Mouse (Mus musculus) MEL (cell line): ENCODE data around the gene Gm21985.

Experiments
- BHLHE40 ChIP-seq: IDR thresholded peaks from 2 replicates; pipeline ENCODE4 v1.6.1; 2012; ENCODE audit warnings: low read depth, mild to moderate bottlenecking, inconsistent platforms, low read length, improper control_type of control experiment, borderline replicate concordance
- CHD2 ChIP-seq: IDR thresholded peaks from 2 replicates; pipeline ENCODE4 v1.6.1; 2011; ENCODE audit warnings: low read length, improper control_type of control experiment
- CTCF ChIP-seq, 3 experiments: IDR thresholded peaks in 2 of 3; conservative IDR thresholded peaks in 1 of 3; 2 replicates each; pipeline ENCODE4 v1.5.1; 2011 to 2012; ENCODE audit warnings: low read length in 3 of 3, low read depth in 2 of 3, mild to moderate bottlenecking in 2 of 3, improper control_type of control experiment in 1 of 3, inconsistent platforms in 1 of 3, mixed read lengths in 1 of 3, moderate library complexity in 1 of 3; ENCODE audit not compliant: control insufficient read depth in 1 of 3, insufficient read depth in 1 of 3, poor library complexity in 1 of 3, severe bottlenecking in 1 of 3
- EP300 ChIP-seq, 2 experiments: IDR thresholded peaks; 2 replicates each; pipeline ENCODE4 v1.6.1; 2011; ENCODE audit warnings: improper control_type of control experiment in 2 of 2, low read length in 2 of 2, low read depth in 1 of 2, mild to moderate bottlenecking in 1 of 2
- ETS1 ChIP-seq: IDR thresholded peaks from 2 replicates; pipeline ENCODE4 v1.6.1; 2012; ENCODE audit warnings: low read depth, mild to moderate bottlenecking, inconsistent platforms, low read length, improper control_type of control experiment, moderate library complexity
- HCFC1 ChIP-seq: IDR thresholded peaks from 2 replicates; pipeline ENCODE4 v1.6.1; 2012; ENCODE audit warnings: low read depth, mild to moderate bottlenecking, inconsistent platforms, low read length, improper control_type of control experiment, moderate library complexity
- MAX ChIP-seq: IDR thresholded peaks from 2 replicates; pipeline ENCODE4 v1.6.1; 2011; ENCODE audit warnings: low read length, improper control_type of control experiment
- MAZ ChIP-seq: IDR thresholded peaks from 2 replicates; pipeline ENCODE4 v1.6.1; 2012; ENCODE audit warnings: low read depth, mild to moderate bottlenecking, inconsistent platforms, low read length, improper control_type of control experiment
- NELFE ChIP-seq: IDR thresholded peaks from 2 replicates; pipeline ENCODE4 v1.6.1; 2011; ENCODE audit warnings: low read depth, low read length, improper control_type of control experiment
- POLR2A ChIP-seq, 2 experiments: IDR thresholded peaks; 2 replicates each; pipeline ENCODE4 v1.6.1; 2011 to 2012; ENCODE audit warnings: low read length in 2 of 2, mild to moderate bottlenecking in 2 of 2, control low read depth in 1 of 2, improper control_type of control experiment in 1 of 2, low read depth in 1 of 2, moderate library complexity in 1 of 2; ENCODE audit not compliant: control insufficient read depth in 1 of 2, insufficient read depth in 1 of 2, poor library complexity in 1 of 2
- UBTF ChIP-seq: IDR thresholded peaks from 2 replicates; pipeline ENCODE4 v1.6.1; 2012; ENCODE audit warnings: low read depth, mild to moderate bottlenecking, inconsistent platforms, low read length, improper control_type of control experiment, moderate library complexity, borderline replicate concordance; ENCODE audit not compliant: insufficient read depth
- USF2 ChIP-seq, 2 experiments: IDR thresholded peaks; 2 replicates each; pipeline ENCODE4 v1.6.1; 2011 to 2012; ENCODE audit warnings: improper control_type of control experiment in 2 of 2, low read length in 2 of 2, borderline replicate concordance in 1 of 2, inconsistent platforms in 1 of 2, low read depth in 1 of 2, mild to moderate bottlenecking in 1 of 2; ENCODE audit not compliant: insufficient read depth in 1 of 2

DNA sequence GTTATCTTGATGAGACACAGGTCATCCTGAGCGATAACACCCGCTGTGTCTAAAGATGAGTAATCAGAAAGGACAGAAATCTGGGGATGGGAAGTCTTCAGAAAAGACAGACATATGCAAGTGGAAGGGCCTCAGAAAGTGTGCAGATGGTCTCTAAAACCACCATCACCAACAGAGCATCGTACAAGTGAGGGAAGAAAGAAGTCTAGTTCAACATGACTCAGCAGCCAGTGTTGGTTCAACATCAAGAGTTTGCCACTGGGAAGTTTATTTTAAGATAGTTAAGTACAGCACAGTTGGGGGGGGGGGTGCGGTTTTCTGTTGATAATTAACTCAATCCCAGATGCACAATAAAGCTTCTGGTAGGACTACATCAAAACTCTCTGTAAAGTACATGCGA is 45.2 kb upstream of the Gm21985 start:
- no peak for TF ChIP-seq POLR2A (IDR thresholded peaks at IDR 0.05; ENCODE audit: control insufficient read depth in 1 of 2, insufficient read depth in 1 of 2, low read depth in 1 of 2, low read length in 2 of 2, poor library complexity in 1 of 2)
- TF ChIP-seq MAZ: no peak
- TF ChIP-seq CTCF (IDR thresholded peaks at IDR 0.05 in 2 of 3, conservative IDR thresholded peaks at IDR 0.05 in 1 of 3; ENCODE audit: control insufficient read depth in 1 of 3, insufficient read depth in 1 of 3, low read depth in 2 of 3, low read length in 3 of 3, poor library complexity in 1 of 3, severe bottlenecking in 1 of 3): no peak
- TF ChIP-seq HCFC1: no peak
- TF ChIP-seq MAX: no peak
- no peak for TF ChIP-seq EP300 (IDR thresholded peaks at IDR 0.05; ENCODE audit: low read depth in 1 of 2, low read length in 2 of 2)
- TF ChIP-seq USF2 (IDR thresholded peaks at IDR 0.05; ENCODE audit: borderline replicate concordance in 1 of 2, insufficient read depth in 1 of 2, low read depth in 1 of 2, low read length in 2 of 2): no peak
- TF ChIP-seq UBTF: no peak
- no peak for TF ChIP-seq ETS1
- no peak for TF ChIP-seq CHD2
- no peak for TF ChIP-seq NELFE
- TF ChIP-seq BHLHE40: no peak
